Mouse (Mus musculus): ENCODE data around the gene Bptf. TPM values are rescaled to one million over a fixed set of nuclear protein-coding genes. Genes with fewer than 3 reads are reported as not detected.

The Bptf gene
- polyA plus RNA-seq, 1 experiment from 2014 or later: 32.9 TPM

GRCm38 (mm10) chr11:107029536-107029935 lies 102.4 kb downstream of the Bptf start:
- H3K4me1 ChIP-seq (ENCODE audit: control insufficient read depth, insufficient read depth, low read length): peaks cover 17% of the 10 kb centered on the region
- no peak overlapping the region for H3K4me3 ChIP-seq (ENCODE audit: low read depth, low read length)
- WGBS: 61% methylated on average over 19 of the region's 19 CpGs
- no peak overlapping the region for H3K4me2 ChIP-seq (ENCODE audit: low read length)
- H3K27ac ChIP-seq (ENCODE audit: low read depth, low read length): no peak overlapping the region
- H3K36me3 ChIP-seq (ENCODE audit: control insufficient read depth, insufficient read depth, low read length): 0 out of 2 replicates have a peak, but pooled peaks cover 2% of the 10 kb centered on the region
- ATAC-seq (no peak), DNase-seq (ENCODE audit: low spot score) (no peak)
- no peaks in the 10 kb centered on the region for H3K9me3 ChIP-seq (replicated peaks; ENCODE audit: control insufficient read depth, low read length)
- no peaks in the 10 kb centered on the region for H3K27me3 ChIP-seq (replicated peaks; ENCODE audit: control insufficient read depth, insufficient read depth, low read length)
- H3K9ac ChIP-seq (ENCODE audit: low read length): no peak overlapping the region

DNA sequence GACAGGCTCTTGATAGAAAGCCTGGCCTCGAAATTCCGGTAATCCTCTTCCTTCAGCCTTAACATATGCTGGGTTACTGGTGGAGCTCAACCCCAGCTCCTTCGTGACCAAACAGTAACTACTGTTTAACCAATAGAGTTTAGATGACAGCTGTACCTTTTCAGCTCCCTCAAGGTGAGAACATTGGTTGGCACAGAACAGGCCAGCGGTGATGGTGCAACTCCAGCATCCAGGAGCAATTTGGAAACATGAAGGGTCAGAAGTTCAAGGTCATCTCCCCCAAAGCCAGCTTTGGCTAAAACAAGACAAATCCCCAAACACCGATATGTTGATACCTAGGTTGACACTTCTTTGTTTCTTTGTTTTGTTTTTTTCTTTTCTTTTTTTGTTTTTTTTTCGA lies 103.2 kb downstream of the Bptf start:
- H3K27me3 ChIP-seq (replicated peaks; ENCODE audit: control insufficient read depth, insufficient read depth, low read length): no peaks in the 10 kb centered on the region
- H3K4me3 ChIP-seq (ENCODE audit: low read depth, low read length): peak overlapping the region; percentile 53
- H3K27ac ChIP-seq (ENCODE audit: low read depth, low read length): peak overlapping the region; percentile 83; the same call in 1 of the 2 replicates
- H3K4me1 ChIP-seq (ENCODE audit: control insufficient read depth, insufficient read depth, low read length): peaks cover 17% of the 10 kb centered on the region
- peak overlapping the region; percentile 81 for H3K4me2 ChIP-seq (ENCODE audit: low read length)
- no peaks in the 10 kb centered on the region for H3K9me3 ChIP-seq (replicated peaks; ENCODE audit: control insufficient read depth, low read length)
- WGBS: 72% methylated on average over 6 of the region's 6 CpGs
- DNase-seq (ENCODE audit: low spot score) (no peak), ATAC-seq (no peak)
- peak overlapping the region; percentile 74 for H3K9ac ChIP-seq (ENCODE audit: low read length)
- no peaks in the 10 kb centered on the region for H3K36me3 ChIP-seq (ENCODE audit: control insufficient read depth, insufficient read depth, low read length)

- Histone ChIP-seq H3K4me3 (ENCODE audit: low read depth, low read length) (peak overlapping the region; percentile 53), H3K4me1 (ENCODE audit: control insufficient read depth, insufficient read depth, low read length) (peaks cover 17% of the 10 kb centered on the region), H3K27me3 (replicated peaks; ENCODE audit: control insufficient read depth, insufficient read depth, low read length) (no peaks in the 10 kb centered on the region), H3K9me3 (replicated peaks; ENCODE audit: control insufficient read depth, low read length) (no peaks in the 10 kb centered on the region), H3K4me2 (ENCODE audit: low read length) (peak overlapping the region; percentile 81), H3K9ac (ENCODE audit: low read length) (peak overlapping the region; percentile 74), H3K36me3 (ENCODE audit: control insufficient read depth, insufficient read depth, low read length) (no peaks in the 10 kb centered on the region), H3K27ac (ENCODE audit: low read depth, low read length) (peak overlapping the region; percentile 83)
- WGBS: 3% methylated on average over 29 of the region's 29 CpGs
- ATAC-seq: peak; percentile 67
- no peak for DNase-seq (ENCODE audit: low spot score)
Observed at GRCm38 (mm10) chr11:107028275-107028618, 103.7 kb downstream of the Bptf start.

DNA sequence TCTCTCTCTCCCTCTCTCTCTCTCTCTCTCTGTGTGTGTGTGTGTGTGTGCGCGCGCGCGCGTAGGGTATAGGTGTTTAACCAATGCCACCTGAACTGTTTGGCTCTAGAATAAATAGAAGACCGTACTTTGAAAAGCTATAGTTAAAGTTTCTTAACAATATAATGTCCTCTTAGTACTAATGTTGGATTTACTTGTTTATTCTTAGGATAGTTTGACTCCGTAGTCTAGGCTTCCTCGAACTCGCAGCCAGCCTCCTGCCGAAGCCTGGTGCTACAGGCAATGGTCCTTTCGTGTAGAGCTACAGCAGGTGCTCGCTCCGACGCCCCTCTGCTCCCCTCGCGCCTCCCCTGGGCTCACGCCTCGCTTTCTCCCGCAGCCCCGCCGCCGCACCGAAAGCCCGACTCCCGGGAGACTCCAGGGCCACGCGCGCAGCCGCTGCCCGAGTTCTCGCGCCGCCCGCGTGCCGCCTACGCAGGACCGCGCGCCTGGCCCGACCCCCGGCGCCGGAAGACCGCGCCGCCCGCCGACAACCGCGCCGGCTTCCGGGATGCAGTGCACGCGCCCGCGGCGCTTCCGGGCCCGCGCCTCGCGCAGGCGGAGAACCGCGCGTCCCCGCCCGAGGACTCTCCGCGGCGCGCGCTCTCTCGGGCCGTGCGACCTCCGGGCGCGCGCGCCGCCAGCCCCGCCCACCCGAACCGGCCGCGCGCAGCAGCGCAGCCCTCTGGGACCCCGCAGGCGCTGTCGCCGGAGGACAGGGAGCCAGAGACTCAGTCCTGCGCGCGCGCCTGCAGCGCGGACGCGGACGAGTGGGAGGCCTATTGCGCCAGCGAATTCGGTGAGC lies 104.3 kb downstream of the Bptf start:
- no peaks in the 10 kb centered on the region for H3K27me3 ChIP-seq (replicated peaks; ENCODE audit: control insufficient read depth, insufficient read depth, low read length)
- peaks cover 16% of the 10 kb centered on the region for H3K4me1 ChIP-seq (ENCODE audit: control insufficient read depth, insufficient read depth, low read length)
- no peaks in the 10 kb centered on the region for H3K9me3 ChIP-seq (replicated peaks; ENCODE audit: control insufficient read depth, low read length)
- H3K9ac ChIP-seq (ENCODE audit: low read length): peak overlapping the region; percentile 74
- WGBS: 1% methylated on average over 83 of the region's 107 CpGs
- peak; percentile 93 for ATAC-seq
- peak overlapping the region; percentile 81 for H3K4me2 ChIP-seq (ENCODE audit: low read length)
- H3K27ac ChIP-seq (ENCODE audit: low read depth, low read length): peak overlapping the region; percentile 83
- H3K4me3 ChIP-seq (ENCODE audit: low read depth, low read length): peak overlapping the region; percentile 53
- peak; percentile 96 for DNase-seq (ENCODE audit: low spot score)
- no peaks in the 10 kb centered on the region for H3K36me3 ChIP-seq (ENCODE audit: control insufficient read depth, insufficient read depth, low read length)

GRCm38 (mm10) chr11:107026554-107027430 lies 105.1 kb downstream of the Bptf start:
- ATAC-seq (no peak), DNase-seq (ENCODE audit: low spot score) (no peak)
- no peaks in the 10 kb centered on the region for H3K9me3 ChIP-seq (replicated peaks; ENCODE audit: control insufficient read depth, low read length)
- no peaks in the 10 kb centered on the region for H3K36me3 ChIP-seq (ENCODE audit: control insufficient read depth, insufficient read depth, low read length)
- 11% methylated on average over 12 of the region's 12 CpGs for WGBS
- peaks cover 11% of the 10 kb centered on the region for H3K4me1 ChIP-seq (ENCODE audit: control insufficient read depth, insufficient read depth, low read length)
- no peak overlapping the region for H3K27ac ChIP-seq (ENCODE audit: low read depth, low read length)
- no peak overlapping the region for H3K9ac ChIP-seq (ENCODE audit: low read length)
- H3K4me2 ChIP-seq (ENCODE audit: low read length): peak overlapping the region; percentile 81
- peak overlapping the region; percentile 53 for H3K4me3 ChIP-seq (ENCODE audit: low read depth, low read length)
- no peaks in the 10 kb centered on the region for H3K27me3 ChIP-seq (replicated peaks; ENCODE audit: control insufficient read depth, insufficient read depth, low read length)

- H3K4me3 ChIP-seq (ENCODE audit: low read depth, low read length): peak within 1 kb of the TSS; percentile 42
- no peaks in the 10 kb centered on the region for H3K9me3 ChIP-seq (replicated peaks; ENCODE audit: control insufficient read depth, low read length)
- under 1% methylated on average over 45 of the region's 45 CpGs for WGBS
- peak within 1 kb of the TSS; percentile 81 for H3K4me2 ChIP-seq (ENCODE audit: low read length)
- H3K36me3 ChIP-seq (ENCODE audit: control insufficient read depth, insufficient read depth, low read length): no peaks in the 10 kb centered on the region
- H3K27me3 ChIP-seq (replicated peaks; ENCODE audit: control insufficient read depth, insufficient read depth, low read length): no peaks in the 10 kb centered on the region
- ATAC-seq (peak; percentile 13; the same call in 1 of the 2 replicates), DNase-seq (ENCODE audit: low spot score) (peak; percentile 68)
- H3K9ac ChIP-seq (ENCODE audit: low read length): peak within 1 kb of the TSS; percentile 68
- peaks cover 11% of the 10 kb centered on the region for H3K4me1 ChIP-seq (ENCODE audit: control insufficient read depth, insufficient read depth, low read length)
- peak within 1 kb of the TSS; percentile 17; the same call in 1 of the 2 replicates for H3K27ac ChIP-seq (ENCODE audit: low read depth, low read length)
Observed at GRCm38 (mm10) chr11:107025411-107026321, 106.3 kb downstream of the Bptf start, which contains the start of gene 1810010H24Rik. 1810010H24Rik (plus strand) TSS chr11:107025681.

GRCm38 (mm10) chr11:107024406-107024805 lies 107.5 kb downstream of the Bptf start:
- Histone ChIP-seq H3K4me1 (ENCODE audit: control insufficient read depth, insufficient read depth, low read length) (peaks cover 11% of the 10 kb centered on the region), H3K27me3 (replicated peaks; ENCODE audit: control insufficient read depth, insufficient read depth, low read length) (no peaks in the 10 kb centered on the region), H3K36me3 (ENCODE audit: control insufficient read depth, insufficient read depth, low read length) (no peaks in the 10 kb centered on the region), H3K4me3 (ENCODE audit: low read depth, low read length) (no peak overlapping the region), H3K9me3 (replicated peaks; ENCODE audit: control insufficient read depth, low read length) (no peaks in the 10 kb centered on the region), H3K27ac (ENCODE audit: low read depth, low read length) (no peak overlapping the region), H3K4me2 (ENCODE audit: low read length) (peak overlapping the region; percentile 81; the same call in 1 of the 2 replicates), H3K9ac (ENCODE audit: low read length) (no peak overlapping the region)
- no peak for ATAC-seq
- WGBS: 77% methylated on average over 4 of the region's 4 CpGs
- DNase-seq (ENCODE audit: low spot score): no peak

DNA sequence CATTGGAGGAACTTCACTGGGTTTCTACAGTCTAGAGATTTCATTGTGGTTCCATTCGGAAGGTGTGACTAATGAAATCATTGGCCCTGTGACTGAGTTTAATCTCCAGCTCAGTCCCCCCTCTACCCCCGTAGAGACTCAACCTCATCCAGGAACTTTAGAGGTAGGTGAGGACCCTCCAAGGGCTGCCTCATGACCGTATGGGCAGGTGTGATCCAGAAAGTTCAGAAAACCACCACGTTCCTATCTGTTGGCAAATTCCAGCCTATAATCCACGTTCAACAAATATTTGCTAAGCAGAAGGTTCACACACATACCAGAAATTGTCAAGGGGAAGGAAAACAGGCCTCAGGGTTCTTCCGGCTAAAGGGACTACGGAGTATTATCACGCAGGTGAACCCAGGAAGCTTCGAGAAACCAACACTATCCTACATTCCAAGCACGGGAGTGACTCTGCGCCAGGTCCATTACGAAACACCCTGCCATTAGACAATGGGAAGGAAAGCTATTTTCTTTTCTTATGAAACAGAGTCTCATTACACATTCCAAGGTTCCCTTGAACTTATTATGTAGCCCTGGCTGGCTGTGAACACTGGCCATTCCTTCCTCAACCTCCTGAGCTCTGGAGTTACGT lies 109.8 kb downstream of the Bptf start:
- H3K27me3 ChIP-seq (replicated peaks; ENCODE audit: control insufficient read depth, insufficient read depth, low read length): no peaks in the 10 kb centered on the region
- H3K9ac ChIP-seq (ENCODE audit: low read length): no peak overlapping the region
- no peak for DNase-seq (ENCODE audit: low spot score)
- no peaks in the 10 kb centered on the region for H3K36me3 ChIP-seq (ENCODE audit: control insufficient read depth, insufficient read depth, low read length)
- no peak overlapping the region for H3K4me3 ChIP-seq (ENCODE audit: low read depth, low read length)
- H3K4me1 ChIP-seq (ENCODE audit: control insufficient read depth, insufficient read depth, low read length): peaks cover 11% of the 10 kb centered on the region
- H3K27ac ChIP-seq (ENCODE audit: low read depth, low read length): no peak overlapping the region
- H3K9me3 ChIP-seq (replicated peaks; ENCODE audit: control insufficient read depth, low read length): no peaks in the 10 kb centered on the region
- WGBS: 90% methylated on average over 13 of the region's 13 CpGs
- ATAC-seq: no peak
- no peak overlapping the region for H3K4me2 ChIP-seq (ENCODE audit: low read length)
